Mouse (Mus musculus) ES-Bruce4 (cell line): ENCODE data around the gene Fat2. TPM values are rescaled to one million over a fixed set of nuclear protein-coding genes. Genes with fewer than 3 reads are reported as not detected.

Experiments
- H3K27ac ChIP-seq: 2 replicates; pipeline ENCODE4 v1.5.1; 2012; ENCODE audit warnings: low read length, inconsistent platforms; ENCODE audit not compliant: insufficient read depth
- H3K27me3 ChIP-seq: 2 replicates; pipeline ENCODE4 v1.6.1; 2012; ENCODE audit warnings: mild to moderate bottlenecking, low read length, inconsistent platforms; ENCODE audit not compliant: control insufficient read depth, poor library complexity, insufficient read depth, severe bottlenecking
- H3K36me3 ChIP-seq: 2 replicates; pipeline ENCODE4 v1.6.1; 2012; ENCODE audit warnings: inconsistent platforms, mild to moderate bottlenecking, low read length, moderate library complexity; ENCODE audit not compliant: control insufficient read depth, poor library complexity, insufficient read depth, severe bottlenecking
- H3K4me1 ChIP-seq: one replicate; pipeline ENCODE4 v1.8.1; 2011; ENCODE audit warnings: low read length; ENCODE audit not compliant: control insufficient read depth, insufficient read depth
- H3K4me3 ChIP-seq: 2 replicates; pipeline ENCODE4 v1.5.1; 2011; ENCODE audit warnings: low read depth, mild to moderate bottlenecking, low read length
- H3K9ac ChIP-seq: 2 replicates; pipeline ENCODE4 v1.6.1; 2012; ENCODE audit warnings: low read depth, mild to moderate bottlenecking, inconsistent platforms; ENCODE audit not compliant: poor library complexity, severe bottlenecking
- H3K9me3 ChIP-seq: replicated peaks from 2 replicates; pipeline ENCODE4 v1.6.1; 2012; ENCODE audit warnings: mild to moderate bottlenecking, low read length, inconsistent platforms; ENCODE audit not compliant: control insufficient read depth, poor library complexity, insufficient read depth, severe bottlenecking
- CTCF ChIP-seq: IDR thresholded peaks from one replicate; pipeline ENCODE4 v1.8.1; 2011; ENCODE audit warnings: low read depth, low read length
- EP300 ChIP-seq: IDR thresholded peaks from 2 replicates; pipeline ENCODE4 v1.6.1; 2011; ENCODE audit warnings: low read depth, low read length; ENCODE audit not compliant: insufficient read depth
- POLR2A ChIP-seq: IDR thresholded peaks from one replicate; pipeline ENCODE4 v1.8.1; 2011; ENCODE audit warnings: low read length; ENCODE audit not compliant: insufficient read depth
- polyA plus RNA-seq: library from polyadenylated mRNA; stranded (reverse); fragments of >200 nt; gene quantifications from 2 replicates; pipeline ENCODE4 v1.2.4, GENCODE M21; 2011; ENCODE audit warnings: low read depth; ENCODE audit not compliant: missing spikeins, insufficient read depth, insufficient read length

The Fat2 gene
- polyA plus RNA-seq, 1 experiment, result 0.90 TPM

GRCm38 (mm10) chr11:55214161-55214560, 122.2 kb downstream of the Fat2 start:
- H3K36me3 ChIP-seq, result no peaks in the 10 kb centered on the region
- no peak overlapping the region for H3K4me3 ChIP-seq
- TF ChIP-seq POLR2A (no peak), CTCF (no peak), EP300 (no peak)
- no peaks in the 10 kb centered on the region for H3K4me1 ChIP-seq
- H3K9me3 ChIP-seq, result no peaks in the 10 kb centered on the region
- H3K27ac ChIP-seq, result no peak overlapping the region
- H3K9ac ChIP-seq, result no peak overlapping the region
- H3K27me3 ChIP-seq, result no peaks in the 10 kb centered on the region

GRCm38 (mm10) chr11:55213518-55213917, 122.8 kb downstream of the Fat2 start:
- no peak for TF ChIP-seq POLR2A
- no peak for TF ChIP-seq CTCF
- TF ChIP-seq EP300, result no peak
- Histone ChIP-seq H3K27ac (no peak overlapping the region), H3K9me3 (no peaks in the 10 kb centered on the region), H3K4me3 (no peak overlapping the region), H3K4me1 (no peaks in the 10 kb centered on the region), H3K9ac (no peak overlapping the region), H3K27me3 (no peaks in the 10 kb centered on the region), H3K36me3 (no peaks in the 10 kb centered on the region)

- Histone ChIP-seq H3K9me3 (no peaks in the 10 kb centered on the region), H3K4me1 (no peaks in the 10 kb centered on the region), H3K27ac (no peak overlapping the region), H3K4me3 (no peak overlapping the region), H3K9ac (no peak overlapping the region), H3K27me3 (no peaks in the 10 kb centered on the region), H3K36me3 (no peaks in the 10 kb centered on the region)
- no peak for TF ChIP-seq POLR2A
- TF ChIP-seq EP300, result no peak
- no peak for TF ChIP-seq CTCF
These were observed 126.6 kb downstream of the Fat2 start for GRCm38 (mm10) chr11:55209626-55210353.

- TF ChIP-seq POLR2A, result no peak
- no peak for TF ChIP-seq CTCF
- TF ChIP-seq EP300, result no peak
- H3K4me1 ChIP-seq, result no peaks in the 10 kb centered on the region
- H3K9ac ChIP-seq, result no peak overlapping the region
- H3K4me3 ChIP-seq, result no peak overlapping the region
- H3K36me3 ChIP-seq, result no peaks in the 10 kb centered on the region
- H3K9me3 ChIP-seq, result no peaks in the 10 kb centered on the region
- no peak overlapping the region for H3K27ac ChIP-seq
- no peaks in the 10 kb centered on the region for H3K27me3 ChIP-seq
These were observed 127.3 kb downstream of the Fat2 start for GRCm38 (mm10) chr11:55209032-55209431.

GRCm38 (mm10) chr11:55208001-55208690, 128.2 kb downstream of the Fat2 start:
- Histone ChIP-seq H3K9me3 (no peaks in the 10 kb centered on the region), H3K9ac (no peak overlapping the region), H3K27me3 (no peaks in the 10 kb centered on the region), H3K4me1 (no peaks in the 10 kb centered on the region), H3K27ac (no peak overlapping the region), H3K4me3 (no peak overlapping the region), H3K36me3 (no peaks in the 10 kb centered on the region)
- TF ChIP-seq EP300 (no peak), CTCF (no peak), POLR2A (no peak)

- Histone ChIP-seq H3K4me1 (no peaks in the 10 kb centered on the region), H3K4me3 (peak overlapping the region; percentile 68), H3K36me3 (no peaks in the 10 kb centered on the region), H3K27ac (no peak overlapping the region), H3K9ac (peak overlapping the region; percentile 62), H3K27me3 (no peaks in the 10 kb centered on the region), H3K9me3 (no peaks in the 10 kb centered on the region)
- TF ChIP-seq CTCF (no peak), POLR2A (no peak), EP300 (no peak)
These were observed 131.8 kb downstream of the Fat2 start for GRCm38 (mm10) chr11:55204602-55205001.
